Mouse (Mus musculus): ENCODE data around the gene Cdv3.

DNA sequence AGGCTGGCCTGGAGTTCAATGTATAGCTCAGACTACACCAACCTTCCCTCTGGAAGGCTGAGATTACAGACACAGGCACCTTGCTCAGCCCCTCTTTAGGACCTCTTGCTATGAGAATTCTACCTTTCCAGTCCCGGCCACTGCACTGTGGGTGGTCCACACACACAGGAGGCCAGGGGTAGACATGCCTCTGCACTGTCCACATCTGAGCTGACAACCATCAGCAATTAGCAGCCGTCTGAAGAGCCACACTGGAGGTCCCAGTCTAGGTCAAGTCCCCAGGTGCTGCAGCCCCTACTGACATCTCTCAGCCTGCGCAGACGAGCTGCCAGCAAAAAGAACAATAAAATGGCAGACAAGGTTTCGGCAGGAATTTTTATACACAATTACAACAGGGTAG is 20.9 kb upstream of the Cdv3 start:
- TF ChIP-seq CTCF (conservative IDR thresholded peaks at IDR 0.05; ENCODE audit: low read length) (no peak), NANOG (IDR thresholded peaks at IDR 0.05; ENCODE audit: borderline replicate concordance, low read length) (no peak)
